Mouse (Mus musculus): Measurements from ENCODE around the gene Mgat4a. TPM values are rescaled to one million over a fixed set of nuclear protein-coding genes. Genes with fewer than 3 reads are reported as not detected.

Gene Mgat4a
- polyA plus RNA-seq (2012; rRNA removed; ENCODE audit: low replicate concordance): 5.6 and 8.1 TPM in 2 replicates

DNA sequence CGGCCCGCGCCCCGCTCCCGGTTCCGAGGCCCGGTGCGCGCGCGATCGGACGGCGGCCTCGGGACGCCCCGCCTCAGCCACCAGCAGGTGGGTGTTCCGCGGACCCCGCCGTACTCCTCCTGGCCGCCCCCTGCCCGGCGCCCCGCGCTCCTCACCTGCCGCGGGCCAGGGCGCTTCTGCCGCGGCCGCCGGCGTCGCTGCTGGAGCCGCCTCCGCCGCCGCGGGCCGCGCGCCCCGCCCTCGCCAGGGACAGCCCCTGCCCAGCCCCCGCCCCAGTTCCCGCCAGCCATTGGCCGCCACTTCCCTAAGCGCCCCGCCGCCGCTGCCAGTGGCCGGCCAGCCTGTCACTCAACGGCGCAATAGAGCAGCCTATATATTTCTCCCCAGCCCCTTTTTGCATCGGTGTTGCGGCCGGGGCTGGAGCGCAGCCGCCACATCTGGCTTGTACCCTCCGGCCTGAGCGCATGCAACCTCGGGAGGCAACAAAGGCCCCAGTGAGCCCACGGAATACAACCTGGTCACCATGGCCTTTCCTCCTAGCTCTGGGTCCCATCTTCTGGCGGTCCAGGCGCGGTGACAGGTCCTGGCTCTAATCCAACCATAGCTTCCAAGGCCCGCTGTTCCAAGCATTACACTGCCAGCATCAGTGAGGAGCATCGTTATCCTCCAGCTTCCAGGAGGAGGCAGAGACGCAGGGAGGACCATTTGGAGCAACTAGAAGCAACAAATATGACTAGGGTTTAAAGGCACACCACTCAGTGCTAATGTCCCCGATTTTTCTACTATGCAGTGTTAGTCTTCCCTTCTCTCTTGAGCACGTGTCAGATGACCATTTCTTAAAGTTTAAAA is at the start of gene Mgat4a:
TSS of gene Mgat4a (minus strand) at position 207 of the 849 bp plus-strand sequence.

DNA sequence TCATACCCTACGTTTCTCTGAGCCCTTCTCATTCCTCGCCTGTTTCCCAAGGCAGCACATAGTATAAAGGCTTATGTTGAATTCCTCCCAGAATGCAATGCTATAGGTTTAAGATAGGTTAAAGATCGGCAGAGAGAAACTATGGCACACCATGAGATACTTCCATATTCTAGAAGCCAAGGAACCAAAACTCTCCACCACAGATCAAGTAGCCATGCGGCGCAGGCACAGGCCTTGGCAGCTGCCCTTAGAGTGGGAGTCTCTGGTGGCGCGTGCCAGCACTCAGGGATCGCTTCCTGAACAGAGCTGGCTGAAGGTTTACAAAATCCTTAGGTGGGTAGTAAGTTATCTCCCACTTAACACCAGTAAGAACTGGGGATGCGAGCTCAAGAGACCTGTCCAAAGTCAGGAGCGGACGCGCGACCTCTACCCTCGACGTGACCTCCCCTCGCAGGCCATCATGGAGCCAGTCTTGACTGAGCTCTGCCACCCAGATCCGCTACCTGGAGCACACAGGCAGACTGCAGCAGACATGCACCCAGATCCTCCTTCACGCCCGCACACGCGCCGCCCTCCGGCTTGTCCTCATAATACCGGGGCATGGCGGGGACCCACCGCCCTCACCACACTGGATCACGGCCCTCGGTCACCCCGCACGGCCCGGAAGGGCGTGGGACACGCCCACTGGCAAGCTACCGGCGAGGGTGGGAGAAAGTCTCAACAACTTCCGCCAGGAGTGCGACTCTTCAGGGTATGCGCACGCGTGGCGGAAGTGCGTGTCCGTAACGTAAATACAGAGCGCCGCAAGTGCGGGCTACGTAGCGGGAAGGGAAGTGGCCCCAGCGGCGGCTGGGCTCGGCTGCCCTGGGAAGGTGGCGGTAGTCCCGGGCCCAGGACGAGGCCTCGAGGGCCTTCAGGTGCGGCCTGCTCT is 111.2 kb downstream of the Mgat4a start, which contains the start of the genes Coa5 and Unc50:
TSS of gene Coa5 (minus strand) at position 738 of the 931 bp plus-strand sequence.
TSS of gene Unc50 (plus strand) at position 774 of the 931 bp plus-strand sequence.

Other genes with a start within 250 kb of the Mgat4a start
- gene Inpp4a, start 241.2 kb downstream of the Mgat4a start, polyA plus RNA-seq (2012; rRNA removed; ENCODE audit: low replicate concordance): 13.2 and 17.1 TPM in 2 replicates
- 47.2 and 127 TPM in 2 replicates for gene Coa5, start 110.9 kb downstream of the Mgat4a start, polyA plus RNA-seq (2012; rRNA removed; ENCODE audit: low replicate concordance)
- 43.7 and 57.7 TPM in 2 replicates for gene Unc50, start 110.9 kb downstream of the Mgat4a start, polyA plus RNA-seq (2012; rRNA removed; ENCODE audit: low replicate concordance)
- gene 2010300C02Rik, start 179.1 kb upstream of the Mgat4a start, polyA plus RNA-seq (2012; rRNA removed; ENCODE audit: low replicate concordance): 1.8 and 2.3 TPM in 2 replicates

Data from mammary gland, adult 2 months (tissue).